Mouse (Mus musculus) kidney, postnatal 14 days (tissue): Measurements from ENCODE around the gene Zmym4.

Experiments used
- DNase-seq: peaks from one replicate; pipeline ENCODE4 v3.0.0; 2022; ENCODE audit warnings: mixed read lengths

Gene Zmym4

GRCm38 (mm10) chr4:126942846-126943245 is 25.1 kb downstream of the Zmym4 start:
- DNase-seq: no peak

DNA sequence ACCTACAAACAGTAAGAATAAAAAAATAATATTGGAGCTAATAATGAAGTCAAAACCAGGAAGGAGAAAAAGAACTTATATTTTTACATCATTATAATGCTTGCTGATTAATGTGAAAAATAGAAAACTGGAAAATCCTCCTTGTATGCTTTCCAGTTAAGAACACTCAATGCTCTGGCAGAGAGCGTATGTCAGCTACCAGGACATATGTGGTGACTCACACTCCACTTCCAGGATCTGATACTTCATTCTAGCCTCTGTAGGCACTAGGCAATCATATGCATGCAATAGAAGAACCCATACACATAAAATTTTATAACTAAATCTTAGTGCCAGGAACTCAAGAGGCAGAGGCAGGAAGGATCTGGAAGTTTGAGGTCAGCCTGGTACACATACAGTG is 40.2 kb downstream of the Zmym4 start:
- DNase-seq: no peak

- DNase-seq: no peak
Measured at GRCm38 (mm10) chr4:126889879-126890278, 78.1 kb downstream of the Zmym4 start.

- DNase-seq: no peak
Measured at GRCm38 (mm10) chr4:126885953-126886352, 82.0 kb downstream of the Zmym4 start.

DNA sequence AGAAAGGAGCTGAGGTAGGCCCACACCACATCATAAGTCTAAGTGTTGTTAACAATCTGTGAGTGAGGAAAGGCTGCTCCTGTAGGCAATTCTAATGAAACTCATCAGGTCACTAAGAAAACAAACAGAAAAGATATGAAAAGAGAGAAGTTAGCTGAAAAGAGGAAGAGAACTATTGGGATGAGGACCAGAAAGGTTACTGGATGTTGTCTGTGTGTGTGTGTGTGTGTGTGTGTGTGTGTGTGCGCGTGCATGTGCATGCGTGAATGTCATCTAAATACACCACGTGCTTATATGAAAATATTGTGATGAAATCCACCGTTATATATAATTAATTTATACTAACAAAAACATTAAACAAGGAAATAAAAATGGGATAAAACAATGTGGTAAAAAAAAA is 84.3 kb downstream of the Zmym4 start:
- DNase-seq: no peak

- DNase-seq: no peak
Measured at GRCm38 (mm10) chr4:126879560-126880275, 88.2 kb downstream of the Zmym4 start.

- peak; percentile 48 for DNase-seq
Measured at GRCm38 (mm10) chr4:126872717-126873116, 95.2 kb downstream of the Zmym4 start.

- no peak for DNase-seq
Measured at GRCm38 (mm10) chr4:126868699-126869098, 99.2 kb downstream of the Zmym4 start.

- no peak for DNase-seq
Measured at GRCm38 (mm10) chr4:126861514-126862266, 106.2 kb downstream of the Zmym4 start.

GRCm38 (mm10) chr4:126860268-126860986 is 107.5 kb downstream of the Zmym4 start:
- no peak for DNase-seq

GRCm38 (mm10) chr4:126852971-126853370 is 115.0 kb downstream of the Zmym4 start:
- DNase-seq: no peak

DNA sequence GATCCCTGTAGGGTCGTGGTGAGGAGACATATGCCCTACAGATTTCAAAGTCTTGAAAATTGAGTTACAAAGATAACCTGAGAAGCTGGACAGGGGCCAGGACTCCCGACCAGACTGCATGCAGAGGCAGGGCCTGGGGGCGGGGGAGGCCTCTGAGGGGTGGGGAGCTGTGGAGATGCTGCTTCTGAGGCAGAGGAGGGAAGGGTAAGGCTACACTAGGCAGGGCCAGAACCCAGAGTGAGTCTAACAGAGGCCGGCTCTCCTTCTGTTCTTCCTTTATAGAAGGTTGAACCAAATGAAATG is 117.2 kb downstream of the Zmym4 start:
- no peak for DNase-seq

DNA sequence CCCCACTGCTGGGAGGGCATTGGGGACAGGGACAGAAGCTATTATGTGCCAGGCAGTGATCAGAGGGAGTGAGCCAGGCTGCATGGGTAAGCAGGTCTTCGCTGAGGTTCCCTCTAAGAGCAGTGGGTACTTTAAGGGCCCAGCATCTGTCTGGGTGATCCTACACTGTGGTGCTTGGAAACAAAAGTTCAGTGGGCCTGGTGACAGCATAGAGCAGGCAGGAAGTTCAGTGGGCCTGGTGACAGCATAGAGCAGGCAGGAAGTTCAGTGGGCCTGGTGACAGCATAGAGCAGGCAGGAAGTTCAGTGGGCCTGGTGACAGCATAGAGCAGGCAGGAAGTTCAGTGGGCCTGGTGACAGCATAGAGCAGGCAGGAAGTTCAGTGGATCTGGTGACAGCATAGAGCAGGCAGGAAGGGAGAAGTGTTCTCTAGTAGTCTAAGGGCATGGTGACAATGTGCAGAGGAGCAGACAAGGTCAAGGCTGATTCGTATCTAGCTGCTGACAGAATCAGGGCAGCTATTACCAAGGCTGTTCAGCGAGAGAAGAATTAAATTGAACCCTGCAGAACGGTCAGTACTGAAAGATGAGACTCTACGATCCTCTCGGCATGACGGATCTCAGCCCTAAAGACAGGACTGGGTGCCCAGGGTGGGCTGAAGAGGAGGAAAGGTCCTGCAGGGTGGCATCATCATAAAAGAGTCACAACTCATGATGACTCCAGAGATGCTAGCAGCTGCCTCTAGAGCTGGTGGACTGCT is 117.7 kb downstream of the Zmym4 start:
- peak; percentile 15 for DNase-seq

- no peak for DNase-seq
Measured at GRCm38 (mm10) chr4:126846971-126847370, 121.0 kb downstream of the Zmym4 start.

DNA sequence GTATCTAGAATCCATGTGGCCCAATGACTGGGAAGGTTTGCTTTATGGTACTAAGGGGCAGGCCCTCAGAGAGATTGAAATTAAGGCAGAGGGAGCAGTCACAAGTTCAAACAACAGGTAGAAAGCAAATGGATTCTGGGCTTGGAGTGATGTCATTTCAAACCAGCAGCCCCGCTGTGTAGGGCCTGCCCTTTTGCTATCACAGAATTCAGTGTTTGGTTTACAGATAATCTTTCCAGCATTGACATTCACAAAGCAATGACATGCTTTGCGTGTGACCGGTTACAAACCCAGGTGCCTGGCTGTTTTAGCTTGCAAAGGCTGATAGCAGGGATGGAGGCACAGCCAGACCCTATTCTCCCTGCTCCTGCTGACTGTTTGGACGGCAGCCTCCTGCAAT is 122.3 kb downstream of the Zmym4 start:
- DNase-seq: no peak

GRCm38 (mm10) chr4:126842911-126843310 is 125.0 kb downstream of the Zmym4 start:
- DNase-seq: no peak

DNA sequence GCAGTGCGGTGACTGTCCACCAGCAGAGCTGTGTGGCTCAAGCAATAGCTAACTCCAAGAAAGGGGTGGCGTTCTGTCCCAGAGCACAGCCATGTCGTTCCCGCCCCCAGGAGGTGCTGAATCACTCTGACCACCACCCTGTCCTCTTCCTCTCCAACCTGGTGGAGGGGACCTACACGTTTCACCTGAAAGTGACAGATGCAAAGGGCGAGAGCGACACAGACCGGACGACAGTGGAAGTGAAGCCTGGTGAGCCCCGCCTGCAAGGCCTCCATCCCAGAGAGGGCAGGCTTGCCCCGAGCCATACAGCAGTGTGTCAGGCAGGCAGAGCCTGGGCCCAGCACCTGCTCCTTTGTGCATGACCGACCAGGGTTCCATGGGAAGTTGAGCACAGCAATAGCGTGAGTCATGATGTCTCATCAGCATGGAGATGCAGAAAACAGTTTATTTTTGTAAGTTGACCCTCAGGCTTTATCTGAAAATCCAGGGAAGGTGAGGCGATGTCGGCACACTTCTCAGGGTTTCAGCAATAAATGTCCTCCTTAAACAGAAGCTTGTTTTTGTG is 126.9 kb downstream of the Zmym4 start:
- DNase-seq: no peak

DNA sequence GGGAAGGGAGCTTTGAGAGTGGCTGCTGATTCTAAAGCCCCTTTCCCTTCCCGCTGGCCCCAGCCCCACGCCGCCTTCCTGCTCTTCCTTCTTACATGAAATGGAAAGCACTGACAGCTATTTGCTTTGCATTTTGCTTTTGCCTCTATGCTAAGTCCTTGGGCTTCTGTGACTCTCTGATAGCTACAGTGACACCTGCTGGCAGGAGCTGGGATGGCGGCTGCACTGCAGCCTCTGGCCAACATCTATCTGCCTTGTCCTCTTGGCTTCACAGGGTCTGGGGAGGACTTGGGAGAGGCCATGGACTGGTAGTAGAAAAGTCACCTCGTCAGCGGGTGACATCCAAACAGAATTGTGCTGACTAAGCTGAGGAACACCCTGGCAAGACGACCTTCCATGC is 128.1 kb downstream of the Zmym4 start:
- DNase-seq: peak; percentile 80

- DNase-seq: peak; percentile 14
Measured at GRCm38 (mm10) chr4:126838799-126839198, 129.1 kb downstream of the Zmym4 start.

GRCm38 (mm10) chr4:126831122-126831521 is 136.8 kb downstream of the Zmym4 start:
- DNase-seq: no peak

DNA sequence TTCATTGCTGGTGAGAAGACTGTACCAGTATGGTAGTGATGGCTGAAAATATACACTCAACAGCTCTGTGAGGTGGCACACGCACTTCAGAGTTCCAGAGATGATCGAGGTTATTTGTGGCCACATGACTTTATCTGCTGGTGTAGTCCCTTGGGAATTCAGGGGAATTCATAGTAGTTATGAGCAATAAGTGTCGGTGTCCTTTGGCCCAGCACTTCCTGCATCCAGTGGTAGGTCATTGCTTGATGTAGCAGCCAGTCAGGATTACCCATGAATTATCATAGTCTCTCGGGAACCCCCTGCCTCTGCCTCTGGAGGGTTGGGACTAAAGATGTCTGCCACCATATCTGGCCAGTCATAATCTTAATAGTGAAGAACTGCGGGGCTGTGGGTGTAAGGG is 144.0 kb downstream of the Zmym4 start:
- DNase-seq: peak; percentile 10
